Mouse (Mus musculus) embryonic fibroblast, embryonic 13.5 days (primary cell): ENCODE measurements around the gene Tmsb15b1. TPM values are rescaled to one million over a fixed set of nuclear protein-coding genes. Genes with fewer than 3 reads are reported as not detected.

Experiments
- H3K27ac ChIP-seq: 2 replicates; pipeline ENCODE4 v1.5.1; 2012; ENCODE audit warnings: low read length, control low read depth, inconsistent platforms; ENCODE audit not compliant: insufficient read depth
- H3K4me1 ChIP-seq: 2 replicates; pipeline ENCODE4 v1.6.1; 2011; ENCODE audit warnings: low read length; ENCODE audit not compliant: control insufficient read depth, insufficient read depth
- H3K4me3 ChIP-seq: 2 replicates; pipeline ENCODE4 v1.5.1; 2011; ENCODE audit warnings: mild to moderate bottlenecking, control low read depth, low read length; ENCODE audit not compliant: insufficient read depth
- CTCF ChIP-seq: IDR thresholded peaks from 2 replicates; pipeline ENCODE4 v1.5.1; 2011; ENCODE audit warnings: mild to moderate bottlenecking, control low read depth, low read length, moderate library complexity, borderline replicate concordance; ENCODE audit not compliant: insufficient read depth
- POLR2A ChIP-seq: IDR thresholded peaks from 2 replicates; pipeline ENCODE4 v1.6.1; 2011; ENCODE audit warnings: low read depth, mild to moderate bottlenecking, control low read depth, low read length, moderate library complexity
- polyA plus RNA-seq: library from polyadenylated mRNA; stranded (reverse); fragments of >200 nt; gene quantifications from 2 replicates; pipeline ENCODE4 v1.2.4, GENCODE M21; 2011; ENCODE audit warnings: low read depth; ENCODE audit not compliant: missing spikeins, insufficient read length

The Tmsb15b1 gene
- polyA plus RNA-seq, result 16.7 and 18.6 TPM in 2 replicates

DNA sequence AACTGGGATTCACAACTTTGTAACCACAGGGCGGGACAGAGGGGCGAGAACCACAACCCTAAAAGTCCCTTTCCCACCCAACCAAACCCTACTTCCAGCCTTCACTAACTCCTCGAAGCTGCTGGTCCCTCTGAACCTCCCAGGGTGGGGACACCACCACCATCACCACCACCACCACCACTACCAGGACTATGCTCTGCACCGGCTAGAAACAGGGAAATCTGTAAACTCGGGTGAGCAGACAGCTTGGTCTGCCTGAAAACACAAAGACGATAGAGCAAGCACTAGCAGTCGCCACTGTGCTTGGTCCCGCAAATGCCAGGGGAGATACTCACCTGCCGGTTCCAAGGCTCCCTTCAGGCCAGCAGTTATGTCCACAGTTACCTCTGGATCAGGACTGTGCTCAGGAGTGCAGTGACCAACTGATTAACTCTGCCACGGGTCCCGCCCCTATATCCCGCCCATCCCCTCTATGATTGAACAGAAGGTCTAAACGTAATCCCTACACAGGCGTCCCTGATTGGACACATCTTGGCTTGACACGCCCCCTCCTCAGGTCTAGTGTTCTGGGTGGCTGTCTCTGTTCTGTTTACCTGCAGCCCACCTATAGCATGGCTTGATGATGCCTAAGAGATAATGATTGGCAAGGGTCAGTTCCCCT is at the start of gene Tmsb15b1, which contains the start of gene Tmsb15l:
TSS of gene Tmsb15b1 (minus strand) at position 451 of the 661 bp plus-strand sequence.
TSS of gene Tmsb15l (minus strand) at position 446 of the 661 bp plus-strand sequence.
- TF ChIP-seq CTCF, result no peak
- peak; percentile 39; the same call in 1 of the 2 replicates for TF ChIP-seq POLR2A
- Histone ChIP-seq H3K4me1 (no peaks in the 10 kb centered on the region), H3K27ac (no peak within 1 kb of the TSS), H3K4me3 (peak within 1 kb of the TSS; percentile 29)

DNA sequence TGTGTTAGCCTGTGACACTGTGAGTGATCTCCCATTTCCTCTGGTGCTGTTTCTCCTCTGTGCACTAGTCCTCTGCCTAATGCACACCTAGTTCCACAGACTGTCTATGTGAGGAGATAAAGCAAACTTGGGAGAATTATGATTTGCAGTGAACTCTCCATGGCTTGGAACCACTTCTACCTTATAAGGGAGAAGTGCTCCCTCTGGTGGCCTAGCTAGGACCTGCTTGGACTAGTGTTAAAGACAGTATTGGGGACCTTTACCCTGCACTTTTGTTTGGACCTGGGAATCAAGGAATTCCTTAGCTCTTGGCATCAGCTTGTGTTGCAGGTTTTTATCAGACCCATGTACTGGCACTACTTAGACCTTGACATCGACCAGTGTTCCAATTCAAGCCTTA is 42.6 kb upstream of the Tmsb15b1 start:
- Histone ChIP-seq H3K27ac (no peak overlapping the region), H3K4me3 (no peak overlapping the region), H3K4me1 (no peaks in the 10 kb centered on the region)
- no peak for TF ChIP-seq POLR2A
- TF ChIP-seq CTCF, result no peak

DNA sequence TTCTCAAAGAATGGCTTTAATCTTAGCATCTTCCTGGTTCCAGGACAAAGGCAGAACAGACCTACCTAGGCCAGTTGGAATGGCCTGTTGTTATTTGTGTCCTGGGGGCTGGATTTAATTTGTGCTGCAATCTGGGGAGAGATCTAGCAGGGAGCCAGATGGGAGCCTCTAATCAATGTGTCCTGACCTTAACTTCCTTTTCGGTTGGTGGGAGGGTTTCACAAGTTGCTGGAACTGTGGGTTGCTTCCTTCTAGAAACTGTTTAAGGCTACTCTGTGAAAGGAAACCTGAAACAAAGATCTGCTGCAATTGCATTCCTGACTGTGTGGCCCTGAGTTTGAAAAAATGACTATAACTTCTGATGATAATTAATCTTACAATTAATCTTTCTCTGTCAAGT is 41.0 kb upstream of the Tmsb15b1 start:
- no peaks in the 10 kb centered on the region for H3K4me1 ChIP-seq
- no peak overlapping the region for H3K4me3 ChIP-seq
- no peak overlapping the region for H3K27ac ChIP-seq
- TF ChIP-seq CTCF (no peak), POLR2A (no peak)

DNA sequence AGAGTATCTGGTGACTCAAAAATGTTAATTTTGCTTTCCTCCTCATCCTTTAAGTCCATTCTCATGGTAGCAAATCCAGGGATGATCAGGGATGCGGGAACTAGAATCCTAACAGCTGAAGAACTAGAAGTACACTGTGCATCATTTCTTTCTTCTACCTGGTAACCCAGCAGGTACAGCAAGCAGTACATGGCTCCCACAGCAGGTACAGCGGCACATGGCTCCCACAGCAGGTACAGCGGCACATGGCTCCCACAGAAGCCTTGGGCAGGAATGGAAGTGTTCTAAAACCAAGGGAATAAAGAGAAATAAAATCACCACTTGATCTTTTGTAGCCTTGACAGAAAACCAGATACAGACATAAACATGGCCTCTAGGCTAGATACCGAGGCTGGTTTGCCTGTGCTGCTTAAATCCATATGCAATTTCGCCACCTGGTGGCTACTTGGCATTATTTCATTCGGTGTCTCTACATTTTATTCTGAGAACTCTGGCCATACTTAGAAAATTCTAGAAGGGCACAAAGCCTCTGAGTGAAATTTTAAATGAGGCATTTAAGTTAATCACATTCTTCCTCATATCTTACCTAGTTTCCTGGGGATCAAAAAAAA is 38.5 kb upstream of the Tmsb15b1 start:
- no peak overlapping the region for H3K27ac ChIP-seq
- H3K4me3 ChIP-seq, result no peak overlapping the region
- no peaks in the 10 kb centered on the region for H3K4me1 ChIP-seq
- TF ChIP-seq POLR2A, result no peak
- TF ChIP-seq CTCF, result no peak

GRCm38 (mm10) chrX:136996256-136996655 is 19.6 kb upstream of the Tmsb15b1 start:
- H3K4me3 ChIP-seq, result no peak overlapping the region
- no peak for TF ChIP-seq POLR2A
- TF ChIP-seq CTCF, result no peak
- no peaks in the 10 kb centered on the region for H3K4me1 ChIP-seq
- H3K27ac ChIP-seq, result no peak overlapping the region

- no peak for TF ChIP-seq CTCF
- no peak for TF ChIP-seq POLR2A
- H3K4me1 ChIP-seq, result no peaks in the 10 kb centered on the region
- H3K4me3 ChIP-seq, result no peak overlapping the region
- no peak overlapping the region for H3K27ac ChIP-seq
These were observed 17.0 kb upstream of the Tmsb15b1 start for GRCm38 (mm10) chrX:136993641-136994040.

DNA sequence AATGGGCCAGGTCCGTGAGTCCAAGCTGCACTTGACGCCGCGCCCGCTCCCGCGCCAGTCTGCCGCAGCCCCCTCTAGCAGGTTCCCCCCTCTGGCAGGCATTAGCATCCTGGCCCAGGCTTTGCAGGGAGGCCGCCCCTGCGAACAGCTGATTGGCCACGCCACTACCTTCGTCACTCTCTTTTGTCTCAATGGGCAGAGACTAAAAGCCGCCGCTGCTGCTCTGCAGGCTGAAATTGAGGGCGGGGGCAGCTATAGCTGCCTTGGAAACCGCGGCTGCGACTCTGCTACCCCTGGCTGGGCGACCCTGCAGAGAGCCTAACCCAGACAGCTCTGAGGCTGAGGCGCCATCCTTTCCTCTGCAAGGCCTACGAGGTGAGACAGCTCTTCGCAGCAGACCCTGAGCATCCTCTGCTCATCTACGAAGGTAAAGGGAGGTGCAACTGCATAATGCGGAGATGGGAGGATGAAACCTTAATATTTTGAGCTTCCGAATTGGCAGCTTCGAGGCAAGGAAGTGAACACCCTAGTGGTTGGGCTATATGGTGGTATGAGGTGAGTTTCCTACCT is 16.4 kb upstream of the Tmsb15b1 start, which contains the start of gene Zcchc18:
TSS of gene Zcchc18 (plus strand) at position 178 of the 570 bp plus-strand sequence.
- H3K27ac ChIP-seq, result no peak within 1 kb of the TSS
- peak within 1 kb of the TSS; percentile 58 for H3K4me3 ChIP-seq
- H3K4me1 ChIP-seq, result no peaks in the 10 kb centered on the region
- TF ChIP-seq CTCF (no peak), POLR2A (peak; percentile 9; the same call in 1 of the 2 replicates)

- Histone ChIP-seq H3K27ac (no peak overlapping the region), H3K4me1 (no peaks in the 10 kb centered on the region), H3K4me3 (peak overlapping the region; percentile 58)
- TF ChIP-seq CTCF (no peak), POLR2A (no peak)
These were observed 15.7 kb upstream of the Tmsb15b1 start for GRCm38 (mm10) chrX:136992191-136992965.

DNA sequence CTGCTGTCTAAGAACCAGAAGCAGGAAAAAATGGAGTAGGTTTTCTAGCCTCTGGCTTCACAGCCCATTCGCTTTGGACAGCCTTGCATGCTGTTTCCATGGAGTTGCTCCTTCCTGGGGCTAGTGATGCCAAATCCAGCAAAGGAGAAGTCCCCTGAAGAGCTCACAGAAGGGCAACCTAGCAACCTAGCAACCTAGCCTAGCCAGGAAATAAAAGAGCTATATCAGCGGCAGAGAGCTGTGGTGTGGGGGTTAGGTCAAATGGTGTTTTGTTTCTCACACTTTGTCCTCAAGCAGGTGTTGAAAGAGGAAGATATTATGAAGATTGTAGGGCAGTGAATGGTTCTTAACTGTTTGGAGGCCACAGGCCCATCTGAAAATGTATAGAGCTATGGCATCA is 14.6 kb upstream of the Tmsb15b1 start:
- TF ChIP-seq POLR2A, result no peak
- no peak for TF ChIP-seq CTCF
- H3K27ac ChIP-seq, result no peak overlapping the region
- no peak overlapping the region for H3K4me3 ChIP-seq
- no peaks in the 10 kb centered on the region for H3K4me1 ChIP-seq
